Mouse (Mus musculus) testis, adult 2 months (tissue): ENCODE data around the gene Trappc13. TPM values are rescaled to one million over a fixed set of nuclear protein-coding genes. Genes with fewer than 3 reads are reported as not detected.

Experiments used
- H3K27ac ChIP-seq: fragments of 200-500 bp; 2 replicates; pipeline ENCODE4 v1.5.1; 2012; ENCODE audit warnings: low read depth, low read length; ENCODE audit not compliant: control insufficient read depth, insufficient read depth
- H3K27me3 ChIP-seq: fragments of 200-500 bp; 2 replicates; pipeline ENCODE4 v1.6.1; 2012; ENCODE audit warnings: mild to moderate bottlenecking, low read length, moderate library complexity; ENCODE audit not compliant: control insufficient read depth, insufficient read depth
- H3K36me3 ChIP-seq: fragments of 200-500 bp; 2 replicates; pipeline ENCODE4 v1.6.1; 2012; ENCODE audit warnings: mild to moderate bottlenecking, low read length; ENCODE audit not compliant: control insufficient read depth, insufficient read depth
- H3K4me1 ChIP-seq: fragments of 200-500 bp; 2 replicates; pipeline ENCODE4 v1.6.1; 2012; ENCODE audit warnings: low read length; ENCODE audit not compliant: control insufficient read depth, insufficient read depth
- H3K4me3 ChIP-seq: fragments of 200-500 bp; 2 replicates; pipeline ENCODE4 v1.5.1; 2012; ENCODE audit warnings: low read depth, mild to moderate bottlenecking, low read length, moderate library complexity, mixed read lengths; ENCODE audit not compliant: control insufficient read depth
- CTCF ChIP-seq: fragments of 200-500 bp; IDR thresholded peaks from 2 replicates; pipeline ENCODE4 v1.5.1; 2012; ENCODE audit warnings: low read depth, mild to moderate bottlenecking, inconsistent platforms, low read length, moderate library complexity; ENCODE audit not compliant: control insufficient read depth, insufficient read depth, insufficient replicate concordance
- POLR2A ChIP-seq: fragments of 200-500 bp; IDR thresholded peaks from 2 replicates; pipeline ENCODE4 v1.6.1; 2012; ENCODE audit warnings: low read depth, mild to moderate bottlenecking, inconsistent platforms, low read length, moderate library complexity; ENCODE audit not compliant: control insufficient read depth
- polyA plus RNA-seq: library from polyadenylated mRNA; depleted of rRNA; stranded (reverse); fragments of >200 nt; gene quantifications from 2 replicates; pipeline ENCODE4 v1.2.3, GENCODE M21; 2012

Trappc13 gene
- polyA plus RNA-seq, 1 experiment = 2.8 TPM

DNA sequence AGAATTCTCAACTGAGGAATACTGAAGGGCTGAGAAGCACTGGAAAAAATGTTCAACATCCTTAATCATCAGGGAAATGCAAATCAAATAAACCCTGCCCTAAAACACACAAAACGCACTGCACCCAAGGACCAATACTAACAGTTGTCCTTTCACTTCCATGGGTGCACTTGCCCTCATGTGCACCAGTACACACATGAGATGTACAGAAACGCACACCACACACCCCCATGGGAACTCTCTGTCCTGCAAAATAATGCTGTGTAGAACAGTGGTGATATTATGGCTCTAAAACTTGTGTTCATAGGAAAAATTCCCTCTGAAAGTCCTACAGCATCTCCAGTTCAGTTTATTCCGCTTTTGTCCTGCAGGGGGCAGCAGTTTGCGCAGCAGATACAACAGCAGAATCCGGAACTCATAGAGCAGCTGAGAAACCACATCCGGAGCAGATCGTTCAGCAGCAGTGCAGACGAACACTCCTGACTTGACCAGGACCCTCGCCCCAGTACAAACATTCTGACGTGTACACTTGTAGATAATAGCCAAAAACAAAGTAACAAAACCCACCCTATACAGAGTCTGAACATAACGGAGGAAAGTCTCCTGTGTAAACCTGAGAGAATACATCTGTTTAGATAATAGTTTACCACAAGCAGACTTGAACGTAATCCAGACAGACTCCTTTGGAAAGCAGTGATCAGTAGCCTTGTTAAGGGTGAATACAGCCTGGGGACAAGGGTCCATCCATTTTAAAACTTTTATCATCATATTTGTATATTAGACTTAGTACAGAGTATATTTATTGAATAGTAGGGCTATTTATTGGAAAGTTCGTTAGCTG is 38.7 kb downstream of the Trappc13 start:
- no peak overlapping the region for H3K27ac ChIP-seq
- H3K4me1 ChIP-seq = no peaks in the 10 kb centered on the region
- H3K27me3 ChIP-seq = no peaks in the 10 kb centered on the region
- 0 out of 2 replicates have a peak, but pooled peaks have one; percentile 5 for TF ChIP-seq POLR2A
- peak; percentile 74; the same call in 1 of the 2 replicates for TF ChIP-seq CTCF
- no peak overlapping the region for H3K4me3 ChIP-seq
- H3K36me3 ChIP-seq = no peaks in the 10 kb centered on the region

DNA sequence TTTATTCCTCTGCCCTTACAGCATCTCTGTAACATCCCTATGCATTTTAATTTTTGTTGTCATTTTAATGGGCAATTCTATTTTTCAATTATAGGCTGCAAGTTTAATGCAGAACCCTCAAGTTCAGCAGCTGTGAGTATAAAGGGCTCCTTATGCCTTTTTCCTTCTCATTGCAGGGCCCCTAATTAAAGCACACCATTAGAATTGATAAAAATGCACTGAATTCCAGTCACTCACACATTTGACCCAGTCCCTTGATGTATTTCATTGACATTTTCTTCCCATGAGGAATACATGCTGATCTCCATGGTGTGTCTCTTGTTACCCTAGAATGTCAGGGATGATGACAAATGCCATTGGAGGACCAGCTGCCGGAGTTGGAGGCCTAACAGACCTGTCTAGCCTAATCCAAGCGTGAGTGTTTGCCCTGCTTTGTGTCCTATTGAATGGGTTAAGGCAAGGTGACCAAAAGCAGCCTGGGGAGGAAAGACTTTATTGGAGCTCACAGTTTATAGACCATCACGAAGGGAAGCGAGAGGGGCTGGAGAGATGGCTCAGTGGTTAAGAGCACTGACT is 43.7 kb downstream of the Trappc13 start:
- Histone ChIP-seq H3K27me3 (no peaks in the 10 kb centered on the region), H3K4me3 (no peak overlapping the region), H3K27ac (no peak overlapping the region), H3K4me1 (no peaks in the 10 kb centered on the region), H3K36me3 (no peaks in the 10 kb centered on the region)
- no peak for TF ChIP-seq CTCF
- TF ChIP-seq POLR2A = no peak

DNA sequence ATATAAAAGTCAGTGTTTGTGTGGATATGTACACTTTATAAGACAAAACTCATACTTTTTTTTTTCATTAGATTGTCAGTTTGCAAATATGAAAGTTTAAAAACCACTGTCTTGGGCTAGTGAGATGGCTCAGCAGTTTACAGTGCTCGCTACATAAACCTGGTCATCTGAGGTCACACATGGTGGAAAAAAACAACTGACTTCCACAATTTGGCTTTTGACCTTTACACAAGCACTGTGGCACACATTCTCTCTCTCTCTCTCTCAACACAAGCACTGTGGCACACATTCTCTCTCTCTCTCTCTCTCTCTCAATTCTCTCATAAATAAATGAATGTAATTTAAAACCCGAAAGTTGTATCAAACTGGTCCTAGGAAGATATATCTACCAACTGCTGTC is 45.7 kb downstream of the Trappc13 start:
- no peak overlapping the region for H3K27ac ChIP-seq
- H3K27me3 ChIP-seq = no peaks in the 10 kb centered on the region
- no peaks in the 10 kb centered on the region for H3K36me3 ChIP-seq
- TF ChIP-seq POLR2A = no peak
- no peak for TF ChIP-seq CTCF
- H3K4me3 ChIP-seq = no peak overlapping the region
- H3K4me1 ChIP-seq = no peaks in the 10 kb centered on the region

DNA sequence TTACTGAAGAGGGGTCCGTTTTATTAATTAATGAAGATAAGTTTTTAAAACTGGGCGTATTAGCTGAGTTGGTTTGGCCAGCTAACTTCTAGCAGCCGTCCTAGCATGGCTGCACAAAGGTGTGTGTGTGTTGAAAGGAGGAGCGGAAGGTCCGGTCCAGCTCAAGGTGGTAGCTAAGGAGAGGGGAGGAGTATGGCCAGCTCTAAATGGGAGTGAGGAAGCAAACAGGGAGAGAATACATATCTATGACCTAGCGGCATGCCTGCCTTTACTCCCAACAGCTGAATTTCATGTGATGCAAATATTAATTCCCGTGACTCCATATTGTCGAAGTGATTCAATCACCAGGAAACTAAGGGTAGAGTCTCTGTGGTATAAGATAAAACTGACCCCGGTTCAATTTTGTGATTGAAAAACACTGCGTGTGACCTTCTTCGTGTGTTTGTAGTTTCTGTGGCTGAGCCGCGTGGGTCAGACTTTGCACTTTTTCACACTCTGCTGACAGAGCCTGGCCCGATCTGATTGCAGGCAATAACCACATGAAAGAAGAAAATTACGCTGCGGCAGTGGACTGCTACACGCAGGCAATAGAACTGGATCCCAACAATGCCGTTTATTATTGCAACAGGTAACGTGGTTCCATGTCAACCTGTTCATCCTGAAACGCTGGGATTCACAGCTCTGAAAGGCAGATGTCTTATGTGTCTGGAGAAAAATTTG is 54.4 kb downstream of the Trappc13 start:
- no peak overlapping the region for H3K27ac ChIP-seq
- TF ChIP-seq POLR2A = no peak
- TF ChIP-seq CTCF = no peak
- no peaks in the 10 kb centered on the region for H3K36me3 ChIP-seq
- H3K27me3 ChIP-seq = no peaks in the 10 kb centered on the region
- no peaks in the 10 kb centered on the region for H3K4me1 ChIP-seq
- H3K4me3 ChIP-seq = no peak overlapping the region

DNA sequence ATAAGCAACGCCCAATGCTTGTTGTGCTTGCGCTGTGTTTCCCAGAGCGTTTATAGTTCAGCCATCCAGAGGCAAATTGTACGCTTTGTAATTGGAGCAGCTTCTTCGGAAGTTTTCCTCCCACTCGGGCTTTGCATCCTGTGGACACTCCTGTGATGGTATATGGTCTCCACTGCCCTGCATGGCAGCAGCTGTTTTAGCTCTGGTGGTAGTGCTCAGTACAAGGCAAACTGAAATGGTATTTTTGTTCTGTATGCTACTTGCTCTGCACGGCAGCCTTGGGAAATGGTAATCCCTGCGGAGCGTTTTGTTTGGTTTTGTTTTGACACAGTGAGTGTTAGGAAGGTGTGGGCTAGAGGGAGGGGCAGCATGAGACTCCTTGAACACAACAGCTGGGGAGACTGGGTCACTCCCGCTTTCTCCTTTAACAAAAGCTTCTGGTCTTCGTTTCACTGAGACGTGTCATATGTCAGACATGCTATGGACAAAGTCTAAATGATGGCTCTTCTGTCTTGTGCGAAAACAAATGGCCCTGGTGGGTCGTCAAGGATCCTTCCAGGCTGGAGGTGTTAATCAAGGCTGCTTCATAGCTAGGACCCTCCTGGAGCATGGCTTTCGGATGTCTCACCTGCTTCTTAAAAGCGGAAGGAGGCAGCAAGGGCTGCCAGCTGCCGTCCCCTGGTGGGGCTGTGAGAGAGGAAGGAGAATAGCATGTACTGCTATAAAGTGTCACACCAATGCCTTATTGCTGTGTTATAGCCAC is 56.0 kb downstream of the Trappc13 start:
- Histone ChIP-seq H3K4me1 (no peaks in the 10 kb centered on the region), H3K27ac (no peak overlapping the region), H3K36me3 (no peaks in the 10 kb centered on the region), H3K27me3 (no peaks in the 10 kb centered on the region), H3K4me3 (no peak overlapping the region)
- TF ChIP-seq POLR2A (no peak), CTCF (no peak)

DNA sequence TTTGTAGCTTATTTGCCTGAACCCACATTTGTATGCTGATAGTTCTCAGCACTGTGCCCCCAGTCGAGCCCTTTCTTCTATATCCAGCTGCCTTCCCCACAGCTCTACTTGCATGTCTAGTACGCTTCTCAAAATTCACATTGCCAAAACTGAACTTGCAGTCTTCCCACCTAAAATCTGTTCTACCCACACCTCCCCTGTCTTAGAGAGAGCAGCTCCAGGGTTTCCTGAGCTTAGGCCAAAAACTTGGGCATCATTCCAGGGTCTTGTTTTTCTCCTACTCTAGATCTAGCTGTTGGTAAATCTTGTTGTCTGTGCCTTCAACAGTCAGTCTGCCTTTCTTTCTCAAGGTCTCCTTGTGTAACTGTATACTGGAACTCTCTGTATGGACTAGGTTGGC is 63.4 kb downstream of the Trappc13 start:
- no peak overlapping the region for H3K4me3 ChIP-seq
- no peak overlapping the region for H3K27ac ChIP-seq
- H3K27me3 ChIP-seq = no peaks in the 10 kb centered on the region
- H3K36me3 ChIP-seq = no peaks in the 10 kb centered on the region
- TF ChIP-seq CTCF (no peak), POLR2A (no peak)
- H3K4me1 ChIP-seq = peaks cover 5% of the 10 kb centered on the region
